Mouse (Mus musculus): ENCODE measurements around the gene Dtx4. TPM values are rescaled to one million over a fixed set of nuclear protein-coding genes. Genes with fewer than 3 reads are reported as not detected.

Gene Dtx4
- polyA plus RNA-seq, 1 experiment from 2014 or later = 5.2 TPM

Other genes starting within 250 kb of the Dtx4 start
- not detected in 2 replicates for gene Olfr235, start 240.4 kb downstream of the Dtx4 start, polyA plus RNA-seq (2016; fragmentation: Nextera tagmentation; extraction: Ambion mirVana)
- gene Olfr1434, start 221.6 kb downstream of the Dtx4 start, polyA plus RNA-seq (2016; fragmentation: Nextera tagmentation; extraction: Ambion mirVana) = not detected in 2 replicates
- not detected in 2 replicates for gene Olfr1436, start 202.3 kb downstream of the Dtx4 start, polyA plus RNA-seq (2016; fragmentation: Nextera tagmentation; extraction: Ambion mirVana)
- not detected in 2 replicates for gene Olfr1437, start 176.4 kb downstream of the Dtx4 start, polyA plus RNA-seq (2016; fragmentation: Nextera tagmentation; extraction: Ambion mirVana)
- not detected in 2 replicates for gene Olfr1438-ps1, start 165.5 kb downstream of the Dtx4 start, polyA plus RNA-seq (2016; fragmentation: Nextera tagmentation; extraction: Ambion mirVana)
- not detected in 2 replicates for gene Olfr1440, start 114.2 kb downstream of the Dtx4 start, polyA plus RNA-seq (2016; fragmentation: Nextera tagmentation; extraction: Ambion mirVana)
- gene Olfr1441, start 84.0 kb downstream of the Dtx4 start, polyA plus RNA-seq (2016; fragmentation: Nextera tagmentation; extraction: Ambion mirVana) = not detected in 2 replicates
- not detected in 2 replicates for gene Pfpl, start 73.5 kb downstream of the Dtx4 start, polyA plus RNA-seq (2016; fragmentation: Nextera tagmentation; extraction: Ambion mirVana)
- 0.22 and 0.25 TPM in 2 replicates for gene Mpeg1, start 40.7 kb downstream of the Dtx4 start, polyA plus RNA-seq (2016; fragmentation: Nextera tagmentation; extraction: Ambion mirVana)
- 18.4 and 20.2 TPM in 2 replicates for gene Fam111a, start 44.3 kb upstream of the Dtx4 start, polyA plus RNA-seq (2016; fragmentation: Nextera tagmentation; extraction: Ambion mirVana)
- gene Gm4952, start 98.5 kb upstream of the Dtx4 start, polyA plus RNA-seq (2016; fragmentation: Nextera tagmentation; extraction: Ambion mirVana) = not detected in 2 replicates
- not detected in 2 replicates for gene Glyat, start 131.9 kb upstream of the Dtx4 start, polyA plus RNA-seq (2016; fragmentation: Nextera tagmentation; extraction: Ambion mirVana)
- not detected in 2 replicates for gene Olfr1442, start 169.0 kb upstream of the Dtx4 start, polyA plus RNA-seq (2016; fragmentation: Nextera tagmentation; extraction: Ambion mirVana)
- not detected in 2 replicates for gene Olfr1443, start 176.7 kb upstream of the Dtx4 start, polyA plus RNA-seq (2016; fragmentation: Nextera tagmentation; extraction: Ambion mirVana)
- not detected in 2 replicates for gene Keg1, start 194.3 kb upstream of the Dtx4 start, polyA plus RNA-seq (2016; fragmentation: Nextera tagmentation; extraction: Ambion mirVana)

All from limb, embryonic 12.5 days (tissue).